Mouse (Mus musculus) adrenal gland, postnatal 25 days (tissue): ENCODE data around the gene Nemp1. TPM values are rescaled to one million over a fixed set of nuclear protein-coding genes. Genes with fewer than 3 reads are reported as not detected.
"Not testable (repeated sequence)": the region's sequence is repeated elsewhere in the genome, so short reads cannot be mapped to it uniquely, and the experiment has no call there.

Source experiments
- DNase-seq: peaks from one replicate; pipeline ENCODE4 v3.0.0; 2021; ENCODE audit warnings: mixed read lengths
- total RNA-seq: library from RNA; stranded (reverse); gene quantifications from 2 replicates; pipeline ENCODE4 v1.2.3, GENCODE M21; 2021

The Nemp1 gene
- total RNA-seq, 1 experiment from 2014 or later: 13.7 TPM

- peak; percentile 81 for DNase-seq
Measured at GRCm38 (mm10) chr10:127643553-127644238, 23.0 kb upstream of the Nemp1 start.

- no peak for DNase-seq
Measured at GRCm38 (mm10) chr10:127645791-127646190, 20.9 kb upstream of the Nemp1 start.

GRCm38 (mm10) chr10:127652906-127653638, 13.6 kb upstream of the Nemp1 start:
- no peak for DNase-seq

- no peak for DNase-seq
Measured at GRCm38 (mm10) chr10:127654970-127655579, 11.6 kb upstream of the Nemp1 start.

GRCm38 (mm10) chr10:127657617-127658016, 9.1 kb upstream of the Nemp1 start:
- not testable (repeated sequence) for DNase-seq

- no peak for DNase-seq
Measured at GRCm38 (mm10) chr10:127658076-127658475, 8.6 kb upstream of the Nemp1 start.

- no peak for DNase-seq
Measured at GRCm38 (mm10) chr10:127659551-127659950, 7.2 kb upstream of the Nemp1 start.

GRCm38 (mm10) chr10:127661291-127661914, 5.3 kb upstream of the Nemp1 start:
- peak; percentile 30 for DNase-seq

GRCm38 (mm10) chr10:127661915-127662663, 4.6 kb upstream of the Nemp1 start:
- peak; percentile 77 for DNase-seq

- DNase-seq: peak; percentile 52
Measured at GRCm38 (mm10) chr10:127662666-127663253, 3.9 kb upstream of the Nemp1 start.

GRCm38 (mm10) chr10:127663590-127663989, 3.1 kb upstream of the Nemp1 start:
- DNase-seq: no peak

GRCm38 (mm10) chr10:127664166-127664565, 2.5 kb upstream of the Nemp1 start:
- no peak for DNase-seq

- no peak for DNase-seq
Measured at GRCm38 (mm10) chr10:127664891-127665290, 1.8 kb upstream of the Nemp1 start.

GRCm38 (mm10) chr10:127665366-127666181, 1.1 kb upstream of the Nemp1 start:
- no peak for DNase-seq

- DNase-seq: peak; percentile 85
Measured at GRCm38 (mm10) chr10:127667269-127668092, 780 bp downstream of the Nemp1 start.

- peak; percentile 81 for DNase-seq
Measured at GRCm38 (mm10) chr10:127668093-127669050, 1.7 kb downstream of the Nemp1 start, which contains the start of gene Nab2. Nab2 (minus strand) TSS chr10:127668568.

GRCm38 (mm10) chr10:127669170-127669569, 2.5 kb downstream of the Nemp1 start:
- no peak for DNase-seq

GRCm38 (mm10) chr10:127670185-127670584, 3.5 kb downstream of the Nemp1 start:
- no peak for DNase-seq
